Mouse (Mus musculus): ENCODE measurements around the gene Foxn3. TPM values are rescaled to one million over a fixed set of nuclear protein-coding genes. Genes with fewer than 3 reads are reported as not detected.

Gene Foxn3
- total and polyA plus RNA-seq, 3 experiments: 9.7 to 26.8 (median 11.0) TPM

GRCm38 (mm10) chr12:99248606-99249005, 314.8 kb downstream of the Foxn3 start:
- H3K9me3 ChIP-seq (replicated peaks; ENCODE audit: low read length): no peaks in the 10 kb centered on the region
- H3K4me2 ChIP-seq (ENCODE audit: insufficient read depth, low read depth, poor library complexity, severe bottlenecking): no peak overlapping the region
- no peak for DNase-seq (ENCODE audit: extremely low read depth)
- no peak overlapping the region for H3K4me3 ChIP-seq (replicated peaks in 1 of 3; ENCODE audit: low read depth in 2 of 3, low read length in 2 of 3, poor library complexity in 1 of 3)
- H3K27me3 ChIP-seq (replicated peaks): no peaks in the 10 kb centered on the region
- dilution Hi-C loops (cut with MboI; ENCODE audit: extremely low pct_ligation_motif_present, extremely low pct_unique_long_range_greater_than_20kb, low sequenced_read_pairs): no loop called here
- H3K36me3 ChIP-seq (replicated peaks in 1 of 2; ENCODE audit: control insufficient read depth in 1 of 2, insufficient read depth in 1 of 2, low read length in 1 of 2): peaks cover 5 to 28% of the 10 kb centered on the region in 2 experiments
- peaks cover 15 to 45% of the 10 kb centered on the region in 2 experiments for H3K4me1 ChIP-seq (ENCODE audit: control insufficient read depth in 1 of 2, insufficient read depth in 2 of 2)
- no peak for TF ChIP-seq POLR2AphosphoS2 (IDR thresholded peaks at IDR 0.05; ENCODE audit: low read depth, low read length)
- TF ChIP-seq ZNF384 (IDR thresholded peaks at IDR 0.05; ENCODE audit: low read depth, low read length): no peak
- TF ChIP-seq SIN3A (IDR thresholded peaks at IDR 0.05; ENCODE audit: low read length): no peak
- TF ChIP-seq BHLHE40 (IDR thresholded peaks at IDR 0.05; ENCODE audit: low read depth, low read length): no peak
- no peak for TF ChIP-seq IRF4 (IDR thresholded peaks at IDR 0.05; ENCODE audit: low read depth, low read length)
- no peak for TF ChIP-seq USF2 (conservative IDR thresholded peaks at IDR 0.05; ENCODE audit: low read depth, low read length)
- TF ChIP-seq SMC3 (IDR thresholded peaks at IDR 0.05; ENCODE audit: low read depth, low read length): no peak
- TF ChIP-seq CTCF (conservative IDR thresholded peaks at IDR 0.05 in 1 of 2, IDR thresholded peaks at IDR 0.05 in 1 of 2; ENCODE audit: low read depth in 2 of 2, low read length in 2 of 2): no peak
- no peak for TF ChIP-seq RAD21 (IDR thresholded peaks at IDR 0.05; ENCODE audit: low read depth, low read length)
- no peak for TF ChIP-seq ZKSCAN1 (IDR thresholded peaks at IDR 0.05; ENCODE audit: borderline replicate concordance, low read depth, low read length)
- no peak for TF ChIP-seq HCFC1 (IDR thresholded peaks at IDR 0.05; ENCODE audit: low read depth, low read length)
- TF ChIP-seq RCOR1 (conservative IDR thresholded peaks at IDR 0.05; ENCODE audit: low read depth, low read length): no peak
- TF ChIP-seq E2F4 (IDR thresholded peaks at IDR 0.05; ENCODE audit: insufficient replicate concordance, low read depth, low read length): no peak
- TF ChIP-seq UBTF (IDR thresholded peaks at IDR 0.05; ENCODE audit: low read depth, low read length): no peak
- no peak for TF ChIP-seq ETS1 (conservative IDR thresholded peaks at IDR 0.05; ENCODE audit: low read depth, low read length)
- TF ChIP-seq NRF1 (IDR thresholded peaks at IDR 0.05; ENCODE audit: low read depth, low read length): no peak
- no peaks in the 10 kb centered on the region for H3K79me2 ChIP-seq (replicated peaks; ENCODE audit: control insufficient read depth, extremely low read depth, insufficient read depth, poor library complexity, severe bottlenecking)
- in situ Hi-C loops (cut with MboI; ENCODE audit: low pct_ligation_motif_present, low pct_unique_long_range_greater_than_20kb, low sequenced_read_pairs): no loop called here
- H3K27ac ChIP-seq (ENCODE audit: insufficient read depth, low read depth): no peak overlapping the region
- H3K9ac ChIP-seq (ENCODE audit: insufficient read depth, low read depth): no peak overlapping the region

GRCm38 (mm10) chr12:99247939-99248338, 315.4 kb downstream of the Foxn3 start:
- Histone ChIP-seq H3K79me2 (replicated peaks; ENCODE audit: control insufficient read depth, extremely low read depth, insufficient read depth, poor library complexity, severe bottlenecking) (no peaks in the 10 kb centered on the region), H3K9me3 (replicated peaks; ENCODE audit: low read length) (no peaks in the 10 kb centered on the region), H3K36me3 (replicated peaks in 1 of 2; ENCODE audit: control insufficient read depth in 1 of 2, insufficient read depth in 1 of 2, low read length in 1 of 2) (peaks cover 5 to 33% of the 10 kb centered on the region in 2 experiments), H3K27me3 (replicated peaks) (no peaks in the 10 kb centered on the region), H3K4me1 (ENCODE audit: control insufficient read depth in 1 of 2, insufficient read depth in 2 of 2) (peaks cover 15 to 45% of the 10 kb centered on the region in 2 experiments), H3K27ac (ENCODE audit: insufficient read depth, low read depth) (no peak overlapping the region), H3K9ac (ENCODE audit: insufficient read depth, low read depth) (no peak overlapping the region), H3K4me2 (ENCODE audit: insufficient read depth, low read depth, poor library complexity, severe bottlenecking) (no peak overlapping the region), H3K4me3 (replicated peaks in 1 of 3; ENCODE audit: low read depth in 2 of 3, low read length in 2 of 3, poor library complexity in 1 of 3) (no peak overlapping the region)
- DNase-seq (ENCODE audit: extremely low read depth): peak; percentile 33
- in situ Hi-C loops (cut with MboI; ENCODE audit: low pct_ligation_motif_present, low pct_unique_long_range_greater_than_20kb, low sequenced_read_pairs): no loop called here
- dilution Hi-C loops (cut with MboI; ENCODE audit: extremely low pct_ligation_motif_present, extremely low pct_unique_long_range_greater_than_20kb, low sequenced_read_pairs): no loop called here
- peak; percentile 15; the same call in 1 of the 2 replicates for TF ChIP-seq ETS1 (conservative IDR thresholded peaks at IDR 0.05; ENCODE audit: low read depth, low read length)
- no peak for TF ChIP-seq ZMIZ1 (IDR thresholded peaks at IDR 0.05; ENCODE audit: low read depth, low read length)
- TF ChIP-seq BHLHE40 (IDR thresholded peaks at IDR 0.05; ENCODE audit: low read depth, low read length): peak; percentile 42
- TF ChIP-seq TBP (conservative IDR thresholded peaks at IDR 0.05; ENCODE audit: low read depth, low read length): no peak
- TF ChIP-seq MEF2A (IDR thresholded peaks at IDR 0.05; ENCODE audit: borderline replicate concordance, low read depth, low read length): no peak
- no peak for TF ChIP-seq EP300 (IDR thresholded peaks at IDR 0.05; ENCODE audit: low read length)

All from CH12.LX (cell line).